Mouse (Mus musculus): ENCODE results near the gene Shisa8. TPM values are rescaled to one million over a fixed set of nuclear protein-coding genes. Genes with fewer than 3 reads are reported as not detected.
A peak's percentile ranks its signal among the peaks of the same experiment; 100 is the strongest.

The Shisa8 gene
- polyA plus RNA-seq, 1 experiment from 2014 or later = 0.19 TPM

- H3K9me3 ChIP-seq (replicated peaks) = no peaks in the 10 kb centered on the region
- H3K36me3 ChIP-seq = peaks cover 71% of the 10 kb centered on the region
- 86% methylated on average over 20 of the region's 20 CpGs for WGBS
- ATAC-seq (ENCODE audit: insufficient number of reproducible peaks, low FRiP score) = no peak
- no peak overlapping the region for H3K4me3 ChIP-seq
- H3K27me3 ChIP-seq (replicated peaks) = peaks cover 57% of the 10 kb centered on the region
- H3K4me2 ChIP-seq = no peak overlapping the region
- no peak overlapping the region for H3K27ac ChIP-seq (ENCODE audit: poor library complexity, severe bottlenecking)
- H3K9ac ChIP-seq = no peak overlapping the region
- peaks cover 20% of the 10 kb centered on the region for H3K4me1 ChIP-seq (replicated peaks)
Measured at GRCm38 (mm10) chr15:82203611-82204351, 8.8 kb downstream of the Shisa8 start.

- Histone ChIP-seq H3K36me3 (peaks cover 77% of the 10 kb centered on the region), H3K4me2 (no peak overlapping the region), H3K27ac (ENCODE audit: poor library complexity, severe bottlenecking) (no peak overlapping the region), H3K27me3 (replicated peaks) (peaks cover 50% of the 10 kb centered on the region), H3K4me1 (replicated peaks) (peaks cover 20% of the 10 kb centered on the region), H3K9ac (no peak overlapping the region), H3K9me3 (replicated peaks) (no peaks in the 10 kb centered on the region), H3K4me3 (no peak overlapping the region)
- ATAC-seq (ENCODE audit: insufficient number of reproducible peaks, low FRiP score) = no peak
- WGBS = 94% methylated on average over 10 of the region's 10 CpGs
Measured at GRCm38 (mm10) chr15:82203090-82203489, 9.5 kb downstream of the Shisa8 start.

- Histone ChIP-seq H3K9me3 (replicated peaks) (no peaks in the 10 kb centered on the region), H3K27ac (ENCODE audit: poor library complexity, severe bottlenecking) (no peak overlapping the region), H3K4me3 (no peak overlapping the region), H3K27me3 (replicated peaks) (peaks cover 40% of the 10 kb centered on the region), H3K36me3 (peaks cover 88% of the 10 kb centered on the region), H3K4me1 (replicated peaks) (peaks cover 14% of the 10 kb centered on the region), H3K4me2 (no peak overlapping the region), H3K9ac (no peak overlapping the region)
- 89% methylated on average over 6 of the region's 6 CpGs for WGBS
- no peak for ATAC-seq (ENCODE audit: insufficient number of reproducible peaks, low FRiP score)
Measured at GRCm38 (mm10) chr15:82202086-82202485, 10.5 kb downstream of the Shisa8 start.

GRCm38 (mm10) chr15:82199546-82199945 is 13.1 kb downstream of the Shisa8 start:
- ATAC-seq (ENCODE audit: insufficient number of reproducible peaks, low FRiP score) = no peak
- WGBS = 90% methylated on average over 12 of the region's 12 CpGs
- Histone ChIP-seq H3K27me3 (replicated peaks) (peaks cover 14% of the 10 kb centered on the region), H3K9me3 (replicated peaks) (no peaks in the 10 kb centered on the region), H3K4me1 (replicated peaks) (no peaks in the 10 kb centered on the region), H3K36me3 (peaks cover 98% of the 10 kb centered on the region), H3K27ac (ENCODE audit: poor library complexity, severe bottlenecking) (no peak overlapping the region), H3K9ac (0 out of 2 replicates have a peak overlapping the region, but pooled peaks have one; percentile 29), H3K4me2 (no peak overlapping the region), H3K4me3 (no peak overlapping the region)

- no peak for ATAC-seq (ENCODE audit: insufficient number of reproducible peaks, low FRiP score)
- no peaks in the 10 kb centered on the region for H3K4me1 ChIP-seq (replicated peaks)
- WGBS = 89% methylated on average over 7 of the region's 7 CpGs
- no peak overlapping the region for H3K9ac ChIP-seq
- peaks cover 98% of the 10 kb centered on the region for H3K36me3 ChIP-seq
- no peak overlapping the region for H3K27ac ChIP-seq (ENCODE audit: poor library complexity, severe bottlenecking)
- peaks cover 4% of the 10 kb centered on the region; the same call in 1 of the 2 replicates for H3K27me3 ChIP-seq (replicated peaks)
- H3K4me2 ChIP-seq = no peak overlapping the region
- H3K9me3 ChIP-seq (replicated peaks) = no peaks in the 10 kb centered on the region
- H3K4me3 ChIP-seq = no peak overlapping the region
Measured at GRCm38 (mm10) chr15:82198342-82198741, 14.3 kb downstream of the Shisa8 start.

- no peak overlapping the region for H3K27ac ChIP-seq (ENCODE audit: poor library complexity, severe bottlenecking)
- H3K27me3 ChIP-seq (replicated peaks) = no peaks in the 10 kb centered on the region
- H3K4me3 ChIP-seq = no peak overlapping the region
- no peak for ATAC-seq (ENCODE audit: insufficient number of reproducible peaks, low FRiP score)
- H3K4me1 ChIP-seq (replicated peaks) = peaks cover 4% of the 10 kb centered on the region; the same call in 1 of the 2 replicates
- peaks cover 98% of the 10 kb centered on the region for H3K36me3 ChIP-seq
- 90% methylated on average over 11 of the region's 11 CpGs for WGBS
- no peak overlapping the region for H3K4me2 ChIP-seq
- H3K9me3 ChIP-seq (replicated peaks) = no peaks in the 10 kb centered on the region
- no peak overlapping the region for H3K9ac ChIP-seq
Measured at GRCm38 (mm10) chr15:82197937-82198336, 14.7 kb downstream of the Shisa8 start.

GRCm38 (mm10) chr15:82197246-82197750 is 15.3 kb downstream of the Shisa8 start:
- H3K9ac ChIP-seq = no peak overlapping the region
- H3K9me3 ChIP-seq (replicated peaks) = no peaks in the 10 kb centered on the region
- H3K4me3 ChIP-seq = no peak overlapping the region
- no peak overlapping the region for H3K4me2 ChIP-seq
- no peak overlapping the region for H3K27ac ChIP-seq (ENCODE audit: poor library complexity, severe bottlenecking)
- H3K27me3 ChIP-seq (replicated peaks) = no peaks in the 10 kb centered on the region
- peaks cover 10% of the 10 kb centered on the region for H3K4me1 ChIP-seq (replicated peaks)
- no peak for ATAC-seq (ENCODE audit: insufficient number of reproducible peaks, low FRiP score)
- H3K36me3 ChIP-seq = peaks cover 98% of the 10 kb centered on the region
- WGBS = 90% methylated on average over 10 of the region's 10 CpGs

GRCm38 (mm10) chr15:82196300-82196699 is 16.3 kb downstream of the Shisa8 start:
- Histone ChIP-seq H3K4me2 (no peak overlapping the region), H3K9ac (no peak overlapping the region), H3K9me3 (replicated peaks) (no peaks in the 10 kb centered on the region), H3K4me3 (no peak overlapping the region), H3K4me1 (replicated peaks) (peaks cover 13% of the 10 kb centered on the region), H3K27me3 (replicated peaks) (peaks cover 7% of the 10 kb centered on the region; the same call in 1 of the 2 replicates), H3K36me3 (peaks cover 97% of the 10 kb centered on the region), H3K27ac (ENCODE audit: poor library complexity, severe bottlenecking) (no peak overlapping the region)
- WGBS = 90% methylated on average over 12 of the region's 12 CpGs
- no peak for ATAC-seq (ENCODE audit: insufficient number of reproducible peaks, low FRiP score)

- ATAC-seq (ENCODE audit: insufficient number of reproducible peaks, low FRiP score) = no peak
- H3K9ac ChIP-seq = no peak overlapping the region
- peaks cover 85% of the 10 kb centered on the region for H3K36me3 ChIP-seq
Measured at GRCm38 (mm10) chr15:82192617-82193016, 20.0 kb downstream of the Shisa8 start.

GRCm38 (mm10) chr15:82188481-82189240 is 24.0 kb downstream of the Shisa8 start:
- Histone ChIP-seq H3K9ac (no peak overlapping the region), H3K4me3 (no peak overlapping the region), H3K27me3 (replicated peaks) (peaks cover 19% of the 10 kb centered on the region), H3K4me2 (no peak overlapping the region), H3K27ac (ENCODE audit: poor library complexity, severe bottlenecking) (no peak overlapping the region), H3K4me1 (replicated peaks) (peaks cover 59% of the 10 kb centered on the region), H3K36me3 (peaks cover 75% of the 10 kb centered on the region), H3K9me3 (replicated peaks) (0 out of 2 replicates have a peak, but pooled peaks cover 3% of the 10 kb centered on the region)
- 95% methylated on average over 10 of the region's 10 CpGs for WGBS
- no peak for ATAC-seq (ENCODE audit: insufficient number of reproducible peaks, low FRiP score)

More at GRCm38 (mm10) chr15:82192617-82193016, 20.0 kb downstream of the Shisa8 start:
- peaks cover 22% of the 10 kb centered on the region for H3K4me1 ChIP-seq (replicated peaks)
- no peaks in the 10 kb centered on the region for H3K9me3 ChIP-seq (replicated peaks)
- 61% methylated on average over 8 of the region's 8 CpGs for WGBS
- peaks cover 16% of the 10 kb centered on the region for H3K27me3 ChIP-seq (replicated peaks)
- H3K27ac ChIP-seq (ENCODE audit: poor library complexity, severe bottlenecking) = no peak overlapping the region
- H3K4me3 ChIP-seq = no peak overlapping the region
- H3K4me2 ChIP-seq = no peak overlapping the region

GRCm38 (mm10) chr15:82187924-82188323 is 24.7 kb downstream of the Shisa8 start:
- peaks cover 75% of the 10 kb centered on the region for H3K36me3 ChIP-seq
- H3K9me3 ChIP-seq (replicated peaks) = 0 out of 2 replicates have a peak, but pooled peaks cover 3% of the 10 kb centered on the region
- ATAC-seq (ENCODE audit: insufficient number of reproducible peaks, low FRiP score) = no peak
- no peak overlapping the region for H3K4me2 ChIP-seq
- H3K27me3 ChIP-seq (replicated peaks) = peaks cover 22% of the 10 kb centered on the region
- peaks cover 62% of the 10 kb centered on the region for H3K4me1 ChIP-seq (replicated peaks)
- 96% methylated on average over 1 of the region's 1 CpGs for WGBS
- no peak overlapping the region for H3K4me3 ChIP-seq
- no peak overlapping the region for H3K27ac ChIP-seq (ENCODE audit: poor library complexity, severe bottlenecking)
- H3K9ac ChIP-seq = no peak overlapping the region

Data from heart, embryonic 12.5 days (tissue).